Mouse (Mus musculus) heart, embryonic 16.5 days (tissue): ENCODE measurements around the gene Hmgb4. TPM values are rescaled to one million over a fixed set of nuclear protein-coding genes. Genes with fewer than 3 reads are reported as not detected.

Experiments used
- ATAC-seq: fragments of 200-750 bp; cut with Nextera tagmentation; replicated peaks from 2 replicates; pipeline ENCODE4 v1.8.0; 2017; ENCODE audit warnings: moderate number of reproducible peaks; ENCODE audit not compliant: insufficient read depth, low FRiP score; ENCODE audit errors: extremely low read depth
- H3K27ac ChIP-seq: fragments of 300-500 bp; sonication (generic); 2 replicates; pipeline ENCODE4 v1.5.1; 2014; ENCODE audit warnings: mild to moderate bottlenecking, low read length, control low read depth, moderate library complexity
- H3K27me3 ChIP-seq: fragments of 300-500 bp; sonication (generic); 2 replicates; pipeline ENCODE4 v1.6.1; 2014; ENCODE audit warnings: low read length, mixed read lengths; ENCODE audit not compliant: control insufficient read depth, insufficient read depth
- H3K36me3 ChIP-seq: fragments of 300-500 bp; sonication (generic); 2 replicates; pipeline ENCODE4 v1.6.1; 2014; ENCODE audit not compliant: control insufficient read depth, insufficient read depth
- H3K4me1 ChIP-seq: fragments of 300-500 bp; sonication (generic); 2 replicates; pipeline ENCODE4 v1.6.1; 2014; ENCODE audit warnings: low read length, mixed read lengths; ENCODE audit not compliant: control insufficient read depth, insufficient read depth
- H3K4me2 ChIP-seq: fragments of 300-500 bp; sonication (generic); 2 replicates; pipeline ENCODE4 v1.6.1; 2014; ENCODE audit warnings: low read depth, mild to moderate bottlenecking, control low read depth, low read length
- H3K4me3 ChIP-seq: fragments of 300-500 bp; sonication (generic); 2 replicates; pipeline ENCODE4 v1.5.1; 2014; ENCODE audit warnings: mild to moderate bottlenecking, control low read depth, low read length
- H3K9ac ChIP-seq: fragments of 300-500 bp; sonication (generic); 2 replicates; pipeline ENCODE4 v1.6.1; 2014; ENCODE audit warnings: low read length, control low read depth
- H3K9me3 ChIP-seq: fragments of 300-500 bp; sonication (generic); replicated peaks from 2 replicates; pipeline ENCODE4 v1.6.1; 2016; ENCODE audit warnings: low read length; ENCODE audit not compliant: control insufficient read depth
- WGBS: fragments of 180-500 bp; shearing (Covaris S2); extraction: QIAGEN DNeasy Blood & Tissue Kit; methylation state at CpG from one replicate; pipeline ENCODE4 v1.1.7; 2014; 5-methylcytosine and 5-hydroxymethylcytosine counted together
- polyA plus RNA-seq: library from polyadenylated mRNA; unstranded; fragments of >200 nt; fragmentation: Nextera tagmentation; extraction: Ambion mirVana; gene quantifications from 2 replicates; pipeline ENCODE4 v1.2.1, GENCODE M21; 2015

The Hmgb4 gene
- polyA plus RNA-seq, 1 experiment from 2014 or later = not detected

GRCm38 (mm10) chr4:128241075-128241853, 19.5 kb downstream of the Hmgb4 start:
- Histone ChIP-seq H3K36me3 (no peaks in the 10 kb centered on the region), H3K27me3 (no peaks in the 10 kb centered on the region), H3K4me2 (no peak overlapping the region), H3K27ac (no peak overlapping the region), H3K4me1 (no peaks in the 10 kb centered on the region), H3K4me3 (no peak overlapping the region), H3K9ac (no peak overlapping the region), H3K9me3 (no peaks in the 10 kb centered on the region)
- WGBS = 50% methylated on average over 19 of the region's 19 CpGs
- no peak for ATAC-seq

GRCm38 (mm10) chr4:128239113-128239512, 21.6 kb downstream of the Hmgb4 start:
- 55% methylated on average over 1 of the region's 1 CpGs for WGBS
- Histone ChIP-seq H3K27me3 (no peaks in the 10 kb centered on the region), H3K36me3 (no peaks in the 10 kb centered on the region), H3K27ac (no peak overlapping the region), H3K9ac (no peak overlapping the region), H3K4me2 (no peak overlapping the region), H3K9me3 (no peaks in the 10 kb centered on the region), H3K4me3 (no peak overlapping the region), H3K4me1 (no peaks in the 10 kb centered on the region)
- ATAC-seq = no peak

GRCm38 (mm10) chr4:128233458-128233857, 27.3 kb downstream of the Hmgb4 start:
- Histone ChIP-seq H3K36me3 (no peaks in the 10 kb centered on the region), H3K9me3 (no peaks in the 10 kb centered on the region), H3K4me3 (no peak overlapping the region), H3K27me3 (no peaks in the 10 kb centered on the region), H3K4me2 (no peak overlapping the region), H3K9ac (no peak overlapping the region), H3K4me1 (no peaks in the 10 kb centered on the region), H3K27ac (no peak overlapping the region)
- ATAC-seq = no peak
- WGBS = 82% methylated on average over 13 of the region's 13 CpGs

DNA sequence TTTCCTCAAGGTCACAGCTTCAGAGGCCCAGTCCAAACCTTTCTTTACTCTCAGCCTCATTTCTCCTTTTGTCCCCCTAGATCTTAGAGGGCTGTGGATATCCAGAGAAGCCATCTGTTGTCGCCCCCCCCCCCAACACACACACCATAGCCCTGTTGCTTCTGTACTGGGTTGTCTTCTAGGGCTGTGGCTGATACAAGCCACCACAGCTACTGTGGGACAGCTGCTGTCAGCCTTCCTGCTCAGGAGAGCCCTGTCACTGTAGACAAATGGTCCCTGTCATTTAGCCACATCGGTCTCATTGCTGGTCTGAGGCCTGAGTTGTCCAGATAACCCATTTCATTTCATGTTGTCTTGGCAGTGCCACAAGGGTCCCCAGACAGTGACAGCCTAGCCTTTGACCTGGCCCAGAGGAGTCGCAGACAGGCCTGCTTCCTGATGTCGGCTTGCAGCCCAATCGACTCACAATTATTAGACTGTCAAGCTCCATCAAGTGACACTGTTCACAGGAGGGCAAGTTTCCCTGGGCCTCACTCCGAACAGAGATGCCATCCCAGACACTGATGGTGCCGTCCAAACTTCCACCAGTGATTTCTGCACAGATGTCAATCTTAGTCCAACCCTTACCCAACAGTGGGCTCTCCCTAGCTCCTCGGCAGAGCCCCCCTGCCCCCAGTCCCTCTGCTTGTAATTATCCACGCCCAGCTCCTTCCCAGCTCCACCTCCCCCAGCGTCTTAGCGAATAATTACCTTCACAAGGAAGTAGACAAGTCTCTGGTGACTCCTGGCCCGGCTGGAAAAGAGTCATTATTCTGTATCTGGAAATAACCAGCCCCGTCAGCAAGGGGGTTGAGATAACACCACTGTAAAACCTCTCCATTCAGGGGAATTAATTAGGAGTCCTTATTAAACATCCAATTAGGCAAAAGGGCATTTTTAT, 33.1 kb downstream of the Hmgb4 start:
- no peak overlapping the region for H3K9ac ChIP-seq
- no peaks in the 10 kb centered on the region for H3K4me1 ChIP-seq
- H3K9me3 ChIP-seq = no peaks in the 10 kb centered on the region
- 34% methylated on average over 13 of the region's 13 CpGs for WGBS
- H3K36me3 ChIP-seq = no peaks in the 10 kb centered on the region
- no peak overlapping the region for H3K4me2 ChIP-seq
- no peak overlapping the region for H3K4me3 ChIP-seq
- H3K27ac ChIP-seq = no peak overlapping the region
- no peak for ATAC-seq
- no peaks in the 10 kb centered on the region for H3K27me3 ChIP-seq

- ATAC-seq = no peak
- no peaks in the 10 kb centered on the region for H3K4me1 ChIP-seq
- no peaks in the 10 kb centered on the region for H3K9me3 ChIP-seq
- no peak overlapping the region for H3K4me3 ChIP-seq
- H3K27me3 ChIP-seq = no peaks in the 10 kb centered on the region
- 68% methylated on average over 6 of the region's 6 CpGs for WGBS
- H3K4me2 ChIP-seq = no peak overlapping the region
- H3K9ac ChIP-seq = no peak overlapping the region
- H3K27ac ChIP-seq = no peak overlapping the region
- no peaks in the 10 kb centered on the region for H3K36me3 ChIP-seq
These were observed 36.3 kb downstream of the Hmgb4 start for GRCm38 (mm10) chr4:128224453-128224852.

DNA sequence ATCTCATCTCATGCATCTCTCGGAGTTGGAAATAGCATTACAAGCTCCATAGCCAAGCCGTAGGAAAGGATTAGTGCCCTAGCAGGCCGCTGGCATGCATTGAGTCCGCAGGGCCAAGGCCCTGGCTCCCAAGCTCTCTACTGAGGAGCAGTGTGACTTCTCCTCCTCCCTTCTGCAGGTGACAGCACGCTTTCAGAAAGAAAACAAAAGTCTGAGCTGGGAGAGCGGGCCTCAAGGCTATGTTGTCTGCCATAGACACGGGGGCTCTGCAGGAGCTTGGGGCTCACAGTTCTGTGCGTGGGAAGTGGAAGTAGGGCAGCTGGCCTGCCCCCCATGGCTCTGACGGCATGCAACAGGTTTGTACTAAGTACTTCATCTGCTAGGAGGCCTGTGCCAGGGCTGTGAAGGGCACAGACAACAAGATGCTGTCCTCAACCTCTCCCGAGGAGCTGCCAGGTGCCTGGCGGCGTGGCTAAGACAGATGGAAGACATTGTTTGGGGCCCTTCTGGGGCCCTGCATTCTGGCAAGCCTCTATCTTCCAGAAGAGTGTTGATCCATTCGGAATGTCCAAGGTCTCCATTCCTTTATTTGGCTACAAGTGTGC, 42.7 kb downstream of the Hmgb4 start:
- 0 out of 2 replicates have a peak, but pooled peaks cover 2% of the 10 kb centered on the region for H3K9me3 ChIP-seq
- no peak overlapping the region for H3K27ac ChIP-seq
- no peak overlapping the region for H3K4me3 ChIP-seq
- 59% methylated on average over 13 of the region's 13 CpGs for WGBS
- H3K4me2 ChIP-seq = no peak overlapping the region
- no peaks in the 10 kb centered on the region for H3K36me3 ChIP-seq
- H3K4me1 ChIP-seq = peaks cover 6% of the 10 kb centered on the region
- H3K27me3 ChIP-seq = no peaks in the 10 kb centered on the region
- H3K9ac ChIP-seq = no peak overlapping the region
- no peak; the same call in 1 of the 2 replicates for ATAC-seq
